ENCODE assay signal across 13 mouse cellular contexts in genomic region chr9:93880112-93880511, GRCm38 (mm10).
"Had no signal": no experiment of that assay in that cellular context is flagged by ENCODE, and none has a peak within 500 bp of the region (broad histone marks: within the 10 kb centered on the region; RNA-seq: fewer than 3 reads in every experiment).

No protein-coding gene starts in this region.

- H3K4me2 ChIP-seq: limb, embryonic 15.5 days; liver, embryonic 12.5 days; lung, embryonic 14.5 days; midbrain, embryonic 11.5 days; midbrain, embryonic 15.5 days had no signal

- H3K4me1 ChIP-seq: limb, embryonic 15.5 days; liver, embryonic 12.5 days; midbrain, embryonic 15.5 days had no signal

- H3K9ac ChIP-seq: limb, embryonic 15.5 days; liver, embryonic 12.5 days; lung, embryonic 14.5 days; midbrain, embryonic 15.5 days had no signal

- DNase-seq: kidney, adult 11 months; kidney, postnatal 36 days; layer of hippocampus, adult 9-11 months; layer of hippocampus, postnatal 36 days; lung, embryonic 14.5 days; lung, postnatal 10 days; lung, postnatal 4 days; thymus, adult 18-20 months; thymus, postnatal 14 days had no signal

- H3K36me3 ChIP-seq: limb, embryonic 15.5 days; liver, embryonic 12.5 days; midbrain, embryonic 15.5 days had no signal

- H3K9me3 ChIP-seq: limb, embryonic 15.5 days; liver, embryonic 12.5 days; midbrain, embryonic 15.5 days had no signal

- H3K27me3 ChIP-seq: limb, embryonic 15.5 days; liver, embryonic 12.5 days; midbrain, embryonic 15.5 days had no signal

- H3K27ac ChIP-seq: limb, embryonic 15.5 days; liver, embryonic 12.5 days; midbrain, embryonic 15.5 days had no signal

- H3K4me3 ChIP-seq: limb, embryonic 15.5 days; liver, embryonic 12.5 days; midbrain, embryonic 15.5 days had no signal

- ATAC-seq: liver, embryonic 12.5 days; midbrain, embryonic 15.5 days had no signal
